ENCODE assay signal across 13 mouse cellular contexts in the genomic region with DNA sequence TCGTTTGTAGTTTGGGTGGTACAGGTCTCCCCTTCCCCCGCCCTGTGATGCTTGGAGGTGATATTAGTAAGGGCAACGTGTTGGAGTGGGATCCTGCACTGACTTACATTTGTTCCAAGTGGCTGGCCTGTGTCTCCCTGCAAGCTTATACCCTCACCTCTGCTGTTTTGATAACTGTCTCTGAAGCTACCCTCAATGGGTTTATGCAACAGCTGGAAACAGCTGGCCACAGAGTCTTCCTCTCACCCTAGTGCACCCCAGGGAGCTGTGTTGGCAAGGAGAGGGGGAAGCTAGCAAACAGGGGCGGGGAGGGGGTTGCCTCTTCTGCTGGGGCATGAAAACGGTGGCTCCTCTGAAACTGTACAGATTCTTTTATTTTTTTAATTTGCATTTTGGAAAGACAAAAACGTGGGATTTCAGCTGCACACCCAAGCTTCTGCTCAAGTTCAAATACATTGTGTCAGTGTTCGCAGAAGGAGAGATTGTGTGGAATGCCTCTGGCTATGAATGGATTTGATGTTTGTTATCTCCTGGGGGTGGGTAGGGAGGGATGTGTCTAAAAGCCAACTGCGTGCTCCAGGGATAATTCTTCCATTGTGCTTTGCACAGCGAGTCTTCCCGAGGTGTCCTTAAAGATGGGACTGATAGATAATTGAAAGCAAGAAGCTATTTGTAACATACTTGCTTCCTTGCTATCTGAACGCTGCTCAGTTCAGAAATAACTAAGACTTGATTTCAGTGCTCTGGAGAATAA.
DNase-seq lines count a peak whose midpoint lies in the region; ATAC-seq and TF ChIP-seq lines count a peak whose summit lies in the region.
"Had no signal": no experiment of that assay in that cellular context is flagged by ENCODE, and none has a peak within 500 bp of the region (broad histone marks: within the 10 kb centered on the region; RNA-seq: fewer than 3 reads in every experiment).

No protein-coding gene starts in this region.

- ATAC-seq in hindbrain, embryonic 11.5 days (ENCODE audit: low FRiP score) = peak; percentile 27; the same call in 1 of the 2 replicates
- no peak for ATAC-seq in hindbrain, postnatal 0 days
- peak; percentile 5; the same call in 1 of the 2 replicates for ATAC-seq in midbrain, embryonic 11.5 days (ENCODE audit: low FRiP score)
- ATAC-seq: intestine, postnatal 0 days had no signal

- no peak overlapping the region for H3K27ac ChIP-seq in hindbrain, embryonic 11.5 days (ENCODE audit: low read depth, low read length)
- H3K27ac ChIP-seq in hindbrain, postnatal 0 days = no peak overlapping the region
- 0 out of 2 replicates have a peak overlapping the region, but pooled peaks have one; percentile 19 for H3K27ac ChIP-seq in cortical plate, adult 2 months (ENCODE audit: insufficient read depth, low read length)
- peak overlapping the region; percentile 65 for H3K27ac ChIP-seq in embryonic facial prominence, embryonic 10.5 days (replicated peaks)
- no peak overlapping the region for H3K27ac ChIP-seq in midbrain, embryonic 11.5 days (ENCODE audit: low read depth, low read length)

- H3K4me1 ChIP-seq in hindbrain, embryonic 11.5 days (replicated peaks; ENCODE audit: control insufficient read depth, insufficient read depth, low read length) = peaks cover 6% of the 10 kb centered on the region
- peaks cover 10% of the 10 kb centered on the region; the same call in 1 of the 2 replicates for H3K4me1 ChIP-seq in hindbrain, postnatal 0 days (ENCODE audit: insufficient read depth, low read length)
- H3K4me1 ChIP-seq in cortical plate, adult 2 months (ENCODE audit: control insufficient read depth, insufficient read depth, low read length) = no peaks in the 10 kb centered on the region
- H3K4me1 ChIP-seq in embryonic facial prominence, embryonic 10.5 days = peaks cover 73% of the 10 kb centered on the region
- peaks cover 20% of the 10 kb centered on the region for H3K4me1 ChIP-seq in midbrain, embryonic 11.5 days (ENCODE audit: control insufficient read depth, insufficient read depth, low read length)

- no peak for TF ChIP-seq POLR2A in cortical plate, adult 2 months (IDR thresholded peaks at IDR 0.05; ENCODE audit: extremely low read depth, insufficient read depth, low read length)

- no peak overlapping the region for H3K4me3 ChIP-seq in hindbrain, embryonic 11.5 days (ENCODE audit: low read depth, low read length)
- no peak overlapping the region for H3K4me3 ChIP-seq in hindbrain, postnatal 0 days (ENCODE audit: low read length)
- H3K4me3 ChIP-seq in cortical plate, adult 2 months (ENCODE audit: insufficient read depth, low read length) = no peak overlapping the region
- no peak overlapping the region for H3K4me3 ChIP-seq in embryonic facial prominence, embryonic 10.5 days
- no peak overlapping the region for H3K4me3 ChIP-seq in midbrain, embryonic 11.5 days (ENCODE audit: low read depth, low read length)
- H3K4me3 ChIP-seq: midbrain, embryonic 12.5 days had no signal

- no peak overlapping the region for H3K4me2 ChIP-seq in hindbrain, embryonic 11.5 days (replicated peaks; ENCODE audit: low read depth, low read length)
- no peak overlapping the region for H3K4me2 ChIP-seq in hindbrain, postnatal 0 days (ENCODE audit: low read depth, low read length)
- H3K4me2 ChIP-seq in midbrain, embryonic 11.5 days = no peak overlapping the region

- H3K9me3 ChIP-seq in hindbrain, embryonic 11.5 days (ENCODE audit: control insufficient read depth, low read length) = no peaks in the 10 kb centered on the region
- H3K9me3 ChIP-seq in hindbrain, postnatal 0 days (ENCODE audit: low read length) = no peaks in the 10 kb centered on the region
- H3K9me3 ChIP-seq in embryonic facial prominence, embryonic 10.5 days = no peaks in the 10 kb centered on the region
- H3K9me3 ChIP-seq in midbrain, embryonic 11.5 days (ENCODE audit: control insufficient read depth, low read length) = no peaks in the 10 kb centered on the region
- H3K9me3 ChIP-seq: midbrain, embryonic 12.5 days had no signal

- no peak overlapping the region for H3K9ac ChIP-seq in hindbrain, embryonic 11.5 days (ENCODE audit: low read depth, low read length)
- H3K9ac ChIP-seq in hindbrain, postnatal 0 days (replicated peaks; ENCODE audit: low read length) = no peak overlapping the region
- H3K9ac ChIP-seq in midbrain, embryonic 11.5 days (ENCODE audit: low read length) = no peak overlapping the region
- H3K9ac ChIP-seq: midbrain, embryonic 12.5 days had no signal

- no peak for TF ChIP-seq CTCF in hindbrain, postnatal 0 days (IDR thresholded peaks at IDR 0.05; ENCODE audit: low read depth)
- TF ChIP-seq CTCF in cortical plate, adult 2 months (IDR thresholded peaks at IDR 0.05; ENCODE audit: extremely low read depth, insufficient read depth, low read length) = no peak

- no peak for DNase-seq in hindbrain, embryonic 11.5 days (ENCODE audit: low spot score)
- no peak for DNase-seq in hindbrain, postnatal 0 days (ENCODE audit: low spot score)
- no peak for DNase-seq in embryonic facial prominence, embryonic 10.5 days (ENCODE audit: low spot score)
- DNase-seq in midbrain, embryonic 11.5 days (ENCODE audit: low spot score, missing footprints) = peak; percentile 89
- DNase-seq in frontal cortex, postnatal 14 days (ENCODE audit: low spot score in 2 of 2) = no peak
- DNase-seq in adrenal gland, postnatal 14 days = no peak
- DNase-seq: adrenal gland, postnatal 25 days; cerebellum, adult 11 months; liver; thymus, adult 2 months had no signal

- H3K36me3 ChIP-seq in hindbrain, embryonic 11.5 days (ENCODE audit: control insufficient read depth, insufficient read depth, low read length) = no peaks in the 10 kb centered on the region
- H3K36me3 ChIP-seq in hindbrain, postnatal 0 days (ENCODE audit: insufficient read depth, low read length) = no peaks in the 10 kb centered on the region
- H3K36me3 ChIP-seq in embryonic facial prominence, embryonic 10.5 days (replicated peaks) = no peaks in the 10 kb centered on the region
- no peaks in the 10 kb centered on the region for H3K36me3 ChIP-seq in midbrain, embryonic 11.5 days (ENCODE audit: control insufficient read depth, insufficient read depth, low read length)
- H3K36me3 ChIP-seq: midbrain, embryonic 12.5 days had no signal

- no peaks in the 10 kb centered on the region for H3K27me3 ChIP-seq in hindbrain, embryonic 11.5 days (ENCODE audit: control insufficient read depth, insufficient read depth, low read length)
- no peaks in the 10 kb centered on the region for H3K27me3 ChIP-seq in hindbrain, postnatal 0 days (ENCODE audit: insufficient read depth, low read length)
- H3K27me3 ChIP-seq in embryonic facial prominence, embryonic 10.5 days (replicated peaks; ENCODE audit: low read depth, poor library complexity, severe bottlenecking) = no peaks in the 10 kb centered on the region
- no peaks in the 10 kb centered on the region for H3K27me3 ChIP-seq in midbrain, embryonic 11.5 days (ENCODE audit: control insufficient read depth, insufficient read depth, low read length)
- H3K27me3 ChIP-seq: midbrain, embryonic 12.5 days had no signal

- 33% methylated on average over 11 of the region's 11 CpGs for WGBS in hindbrain, embryonic 11.5 days
- WGBS in hindbrain, postnatal 0 days = 27% methylated on average over 11 of the region's 11 CpGs
- WGBS in embryonic facial prominence, embryonic 10.5 days = 27% methylated on average over 11 of the region's 11 CpGs
- WGBS in midbrain, embryonic 11.5 days = 25% methylated on average over 11 of the region's 11 CpGs

Comparison
In these comparisons a context has a peak if more than half of its experiments do, and no peak if none do; other contexts are left out.
1. H3K27ac ChIP-seq: peak in cortical plate, adult 2 months (single experiment) and embryonic facial prominence, embryonic 10.5 days (single experiment); none in hindbrain, embryonic 11.5 days (single experiment), hindbrain, postnatal 0 days (single experiment) and midbrain, embryonic 11.5 days (single experiment).